Mouse (Mus musculus) left cerebral cortex, adult 2 months (tissue): Measurements from ENCODE around the gene P3h4. TPM values are rescaled to one million over a fixed set of nuclear protein-coding genes. Genes with fewer than 3 reads are reported as not detected.

ENCODE experiments used
- DNase-seq, 2 experiments: peaks; one replicate each; pipeline ENCODE4 v3.0.0; 2021 to 2022; ENCODE audit warnings: low spot score in 2 of 2, mixed read lengths in 1 of 2; ENCODE audit errors: extremely low spot score in 1 of 2
- H3K27ac ChIP-seq: fragments of 200-600 bp; 2 replicates; pipeline ENCODE4 v1.8.1; 2022
- H3K4me3 ChIP-seq: fragments of 200-600 bp; 2 replicates; pipeline ENCODE4 v1.8.1; 2022
- CTCF ChIP-seq: fragments of 200-600 bp; IDR thresholded peaks from 2 replicates; pipeline ENCODE4 v1.8.1; 2022; ENCODE audit warnings: antibody characterized with exemption, mild to moderate bottlenecking, moderate library complexity
- intact Hi-C: fragments of 180-260 bp; cut with DNase I; formaldehyde crosslinking; loops from one replicate; pipeline ENCODE4 v1.15.1; 2025
- total RNA-seq, 2 experiments: library from RNA; stranded (reverse); gene quantifications; 2 replicates each; pipeline ENCODE4 v1.2.3; 2021

The P3h4 gene
- total RNA-seq, 2 experiments from 2014 or later: 7.6 to 9.4 TPM

DNA sequence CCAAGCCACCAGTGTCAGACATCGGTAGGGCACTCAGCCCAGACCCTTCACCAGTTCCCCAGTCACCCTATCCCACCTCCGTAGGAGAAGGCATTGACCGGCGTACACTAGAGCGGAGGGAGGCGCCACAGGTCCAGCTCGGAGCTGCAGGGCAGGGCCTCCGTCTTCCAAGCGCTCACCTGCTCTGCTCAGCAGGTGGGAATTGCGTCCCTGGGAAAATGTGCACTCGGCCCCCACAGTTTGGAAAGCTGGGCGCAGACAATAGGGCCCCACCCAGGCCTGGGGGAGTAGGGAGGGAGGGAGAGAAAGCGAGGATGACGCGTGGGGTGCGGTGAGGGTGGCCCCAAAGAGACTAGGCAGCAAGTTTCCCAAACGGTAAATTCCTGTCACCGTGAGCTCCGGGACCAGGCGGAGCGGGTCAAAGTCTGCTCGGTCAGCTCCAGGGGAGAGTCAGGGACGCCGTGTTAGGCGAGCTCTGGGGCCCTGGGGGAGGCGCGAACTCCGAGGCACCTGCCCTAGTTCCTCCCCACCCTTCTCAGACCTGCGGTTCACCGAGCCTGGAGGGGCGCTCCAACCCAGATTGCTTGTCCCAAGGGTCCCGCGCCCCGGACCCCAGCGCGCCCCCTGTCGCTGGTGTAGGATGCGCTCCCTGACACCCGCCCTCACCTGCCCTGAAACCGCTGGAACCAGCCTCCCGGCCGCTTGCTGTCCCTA, 17.6 kb downstream of the P3h4 start:
- intact Hi-C loops: no loop called here
- H3K27ac ChIP-seq: peak overlapping the region; percentile 72

DNA sequence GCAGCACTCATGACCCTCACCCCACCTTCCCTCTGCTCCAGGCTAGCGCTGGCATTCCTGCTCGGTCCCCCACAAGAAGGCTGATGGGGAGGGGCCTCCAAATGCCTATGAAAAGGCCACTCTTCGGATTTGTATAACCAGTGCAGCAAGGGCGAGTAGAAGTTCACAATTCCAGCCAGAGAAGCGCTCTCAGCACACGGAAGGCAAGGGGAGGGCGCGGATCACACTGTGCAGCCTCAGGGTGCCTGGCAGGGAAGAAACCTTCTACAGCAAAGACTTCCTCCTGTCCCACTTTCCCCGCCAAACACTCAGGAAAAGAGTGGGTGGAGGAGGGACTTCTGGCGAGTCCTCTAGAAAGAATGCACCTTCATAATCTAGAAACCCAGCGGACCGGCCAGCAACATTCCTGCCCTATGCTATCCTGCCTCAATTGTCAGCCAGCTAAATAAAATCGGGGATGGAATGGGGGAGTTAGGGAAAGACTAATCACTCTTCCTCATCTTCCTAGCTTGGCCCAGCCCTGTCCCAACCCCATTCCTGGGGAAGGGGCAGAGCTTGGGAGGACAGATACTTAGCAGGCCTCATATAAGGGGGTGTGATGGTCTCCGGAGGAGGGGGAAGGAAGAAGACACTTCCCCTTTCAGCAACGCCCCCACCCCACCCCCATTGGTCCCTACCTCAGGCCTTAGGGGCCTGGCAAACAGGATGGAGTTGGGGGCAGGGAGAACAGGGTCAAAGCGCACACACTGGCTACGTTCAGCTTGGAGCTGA, 18.6 kb downstream of the P3h4 start:
- DNase-seq: no peak
- Histone ChIP-seq H3K4me3 (peak overlapping the region; percentile 89), H3K27ac (peak overlapping the region; percentile 72)
- intact Hi-C loops: no loop called here
- no peak; the same call in 1 of the 2 replicates for TF ChIP-seq CTCF

More for the DNA sequence above, 17.6 kb downstream of the P3h4 start:
- peak overlapping the region; percentile 89 for H3K4me3 ChIP-seq
- DNase-seq: peak in 1 of 2 experiments; percentile 45
- peak; percentile 45 for TF ChIP-seq CTCF

DNA sequence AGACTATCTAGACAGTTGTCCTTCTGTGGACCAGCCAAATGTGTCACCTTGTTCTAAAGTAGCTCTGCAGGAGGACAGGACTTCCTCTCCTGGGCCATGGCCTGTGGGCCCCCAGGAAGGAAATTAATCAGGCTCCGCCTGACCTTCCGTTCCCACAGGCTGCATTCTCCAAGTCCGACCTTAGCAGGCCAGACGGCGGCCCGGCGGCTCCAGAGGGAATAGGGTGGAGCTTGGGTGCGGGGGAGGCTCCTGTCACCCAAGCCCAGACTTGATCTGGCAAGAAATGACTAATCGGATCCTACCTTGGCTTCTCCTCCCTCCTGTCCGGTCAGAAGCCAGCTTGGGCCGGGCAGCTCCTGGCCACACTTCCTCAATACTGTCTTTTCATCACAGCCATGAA, 19.4 kb downstream of the P3h4 start:
- no peak for TF ChIP-seq CTCF
- DNase-seq: no peak
- H3K4me3 ChIP-seq: peak overlapping the region; percentile 89
- intact Hi-C loops: no loop called here
- peak overlapping the region; percentile 72 for H3K27ac ChIP-seq

DNA sequence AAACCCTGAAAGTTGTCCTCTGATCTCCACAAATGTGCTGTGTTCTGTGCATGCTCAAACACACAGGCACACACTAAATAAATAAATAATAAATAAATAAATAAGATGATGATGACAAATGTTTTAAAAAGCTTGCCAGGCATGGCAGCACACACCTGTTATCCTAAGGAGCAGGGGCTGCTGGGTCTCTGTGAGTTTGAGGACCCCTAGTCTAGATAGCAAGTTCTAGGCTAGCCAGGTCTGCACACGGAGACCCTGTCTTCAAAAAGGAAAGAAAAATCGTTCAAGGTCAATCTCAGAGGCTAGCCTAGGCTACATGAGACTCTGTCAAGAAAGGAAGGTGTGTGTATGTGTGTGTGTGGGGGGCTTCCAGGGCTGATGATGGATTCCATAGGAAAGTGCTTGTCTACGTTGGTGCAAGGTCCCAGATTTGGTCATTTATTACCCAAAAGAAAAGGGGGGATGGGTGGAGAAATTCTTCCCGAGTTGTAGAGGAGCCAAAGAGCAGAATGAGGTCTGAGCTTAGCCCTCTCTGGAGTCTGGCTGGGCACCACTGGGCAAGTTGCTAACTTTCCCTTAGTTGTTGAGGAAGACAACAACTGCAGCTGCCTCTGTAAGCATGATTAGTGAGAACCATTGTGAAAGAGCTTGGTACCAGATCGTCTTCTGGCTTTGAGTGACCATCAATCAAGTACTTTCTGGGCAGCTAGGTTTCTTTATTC, 20.1 kb downstream of the P3h4 start:
- peak overlapping the region; percentile 72; the same call in 1 of the 2 replicates for H3K27ac ChIP-seq
- intact Hi-C loops: no loop called here
- TF ChIP-seq CTCF: no peak
- no peak overlapping the region; the same call in 1 of the 2 replicates for H3K4me3 ChIP-seq
- no peak for DNase-seq

DNA sequence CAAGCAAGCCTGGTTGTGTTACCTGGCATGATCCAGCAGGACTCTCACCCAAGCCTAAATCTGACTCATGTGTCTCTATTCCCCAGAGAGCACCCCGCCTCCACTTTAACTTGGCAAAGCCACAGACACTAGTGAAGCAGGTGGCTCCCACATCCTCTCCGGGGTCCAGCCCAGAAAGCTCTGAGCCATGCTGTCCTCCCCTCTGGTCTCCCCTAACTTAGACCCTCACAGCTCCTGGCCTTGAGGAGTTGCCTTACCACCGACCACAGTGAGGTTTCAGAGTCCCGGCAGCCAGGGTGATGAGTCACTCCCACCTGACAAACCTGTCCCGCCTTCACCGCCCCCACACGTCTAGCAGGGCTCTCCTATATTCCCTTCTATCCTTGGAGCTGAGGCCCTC, 20.9 kb downstream of the P3h4 start:
- Histone ChIP-seq H3K27ac (peak overlapping the region; percentile 51; the same call in 1 of the 2 replicates), H3K4me3 (no peak overlapping the region)
- DNase-seq: peak in 1 of 2 experiments; percentile 38
- intact Hi-C loops: no loop called here
- TF ChIP-seq CTCF: no peak

DNA sequence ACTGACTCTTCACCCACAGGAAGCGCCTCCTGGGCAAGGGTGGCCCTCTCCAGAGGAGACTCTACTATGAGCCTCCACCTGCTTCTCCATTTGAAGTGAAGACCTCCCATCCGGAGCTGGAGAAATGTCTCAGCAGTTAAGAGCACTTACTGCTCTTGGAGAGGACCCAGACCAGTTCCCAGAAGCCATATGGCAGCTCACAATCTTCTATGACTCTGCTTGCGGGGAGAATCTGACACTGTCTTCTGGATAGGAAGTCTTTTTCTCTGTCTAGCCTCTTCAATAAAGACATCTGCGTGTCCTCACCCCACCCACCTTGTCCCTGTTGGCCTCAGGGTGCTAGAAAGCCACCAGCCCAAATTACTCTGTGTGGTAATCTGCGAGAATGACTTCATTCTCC, 21.7 kb downstream of the P3h4 start:
- H3K27ac ChIP-seq: peak overlapping the region; percentile 51; the same call in 1 of the 2 replicates
- no peak for TF ChIP-seq CTCF
- intact Hi-C loops: no loop called here

DNA sequence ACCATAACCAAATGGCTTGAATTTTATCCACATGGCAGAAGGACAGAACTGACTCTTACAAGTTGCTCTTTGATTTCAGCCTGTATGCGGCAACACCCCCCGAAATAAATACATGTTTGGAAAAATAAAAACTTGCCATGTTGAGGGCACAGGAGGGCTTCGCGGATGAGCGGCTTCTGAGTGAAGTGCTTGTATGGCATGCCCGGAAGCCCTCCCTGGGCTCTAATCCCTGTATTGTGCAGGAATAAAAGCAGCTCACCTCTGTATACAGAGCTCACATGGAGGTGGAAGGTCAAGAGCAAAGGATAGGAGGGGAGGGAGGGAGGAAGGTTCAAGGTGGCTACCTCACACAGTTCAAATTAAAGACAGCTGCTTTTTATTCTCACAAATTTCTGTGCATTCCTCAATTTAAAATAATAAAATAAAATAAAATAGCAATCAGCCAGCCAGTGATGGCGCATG, 22.7 kb downstream of the P3h4 start:
- intact Hi-C loops: no loop called here
- DNase-seq: no peak
- Histone ChIP-seq H3K27ac (peak overlapping the region; percentile 60; the same call in 1 of the 2 replicates), H3K4me3 (no peak overlapping the region)
- no peak for TF ChIP-seq CTCF

More for the DNA sequence above, 21.7 kb downstream of the P3h4 start:
- H3K4me3 ChIP-seq: no peak overlapping the region
- DNase-seq: no peak

DNA sequence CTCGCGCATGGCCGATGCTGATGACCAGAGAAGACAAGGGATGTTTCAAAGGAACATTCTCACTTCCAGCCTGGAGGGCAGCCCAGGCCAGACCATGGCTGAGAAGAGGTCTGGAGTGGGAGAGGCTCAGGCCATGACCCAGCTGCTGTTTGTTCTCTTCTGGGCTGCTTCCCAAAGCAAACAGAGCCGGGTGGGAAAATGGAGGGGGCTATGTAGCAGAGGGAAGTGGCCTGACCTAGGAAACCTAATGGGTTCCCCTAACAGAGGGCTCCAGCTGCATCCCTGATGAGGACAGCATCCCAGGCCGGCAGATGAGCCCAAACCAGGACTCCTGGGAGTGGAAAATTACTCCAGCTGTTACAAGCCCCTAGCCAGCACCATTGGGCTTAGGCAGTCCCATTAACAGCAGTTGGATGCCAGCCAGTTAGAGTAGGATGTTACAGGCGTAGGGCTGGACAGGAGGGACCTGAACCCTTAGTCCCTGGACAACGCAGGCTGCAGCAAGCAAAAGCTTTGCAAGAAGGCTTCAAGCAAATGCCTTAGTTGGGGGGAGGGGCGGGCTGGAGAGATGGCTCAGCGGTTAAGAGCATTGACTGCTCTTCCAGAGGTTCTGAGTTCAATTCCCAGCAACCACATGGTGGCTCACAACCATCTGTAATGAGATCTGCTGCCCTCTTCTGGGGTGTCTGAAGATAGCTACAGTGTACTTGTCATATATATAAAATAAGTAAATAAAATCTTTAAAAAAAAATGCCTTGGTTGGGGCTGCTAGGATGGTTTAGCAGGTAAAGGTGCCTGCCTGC, 23.4 kb downstream of the P3h4 start:
- H3K27ac ChIP-seq: peak overlapping the region; percentile 60
- peak in 1 of 2 experiments; percentile 40 for DNase-seq
- intact Hi-C loops: no loop called here
- no peak overlapping the region for H3K4me3 ChIP-seq
- TF ChIP-seq CTCF: peak; percentile 31

DNA sequence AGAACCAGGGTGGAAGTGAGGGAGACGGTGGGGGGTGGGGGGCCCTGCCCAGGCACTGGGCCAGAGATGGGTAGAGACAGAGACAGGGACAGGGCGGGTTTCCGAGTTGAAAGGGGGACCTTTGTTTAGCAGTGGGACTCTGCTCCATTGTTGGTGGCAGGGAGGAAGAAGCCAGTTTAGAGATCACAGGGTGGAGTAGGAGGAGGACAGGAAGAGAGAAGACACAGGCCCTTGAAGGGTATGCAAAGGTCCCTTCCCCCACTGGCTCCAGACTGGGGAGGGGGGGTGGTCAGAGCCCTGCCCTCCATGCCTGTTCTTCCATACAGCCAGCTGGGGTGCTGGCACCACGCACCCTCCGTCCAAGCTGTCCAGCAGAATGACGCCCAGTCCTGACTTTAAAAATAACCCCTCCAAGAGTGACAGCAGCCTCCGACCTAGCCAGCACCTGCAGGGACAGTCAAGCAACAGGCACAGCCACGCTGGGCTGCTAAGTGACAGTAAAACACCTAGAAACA, 24.6 kb downstream of the P3h4 start:
- no peak for DNase-seq
- intact Hi-C loops: no loop called here
- no peak for TF ChIP-seq CTCF
- Histone ChIP-seq H3K4me3 (no peak overlapping the region), H3K27ac (peak overlapping the region; percentile 60)

DNA sequence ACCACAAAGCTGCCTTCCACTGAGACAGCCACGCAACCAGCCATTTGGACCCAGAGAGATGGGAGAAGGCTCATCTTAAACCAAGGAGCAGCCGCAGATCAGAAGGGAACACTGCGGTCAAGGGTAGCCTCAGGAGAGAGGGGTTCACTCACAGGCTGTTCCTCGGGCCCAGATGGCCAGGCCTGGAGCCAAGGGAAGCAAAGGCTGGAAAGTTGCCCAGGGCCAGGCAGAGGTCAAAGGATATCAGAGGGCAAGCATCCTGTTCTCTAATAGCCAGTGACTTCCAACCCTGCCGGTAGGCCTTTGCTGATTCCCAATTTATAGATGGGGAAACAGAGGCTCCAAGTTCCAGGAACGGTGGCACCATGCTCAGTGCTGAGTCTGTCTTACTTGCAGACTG, 26.0 kb downstream of the P3h4 start:
- intact Hi-C loops: no loop called here

More for the DNA sequence above, 26.0 kb downstream of the P3h4 start:
- Histone ChIP-seq H3K4me3 (no peak overlapping the region), H3K27ac (peak overlapping the region; percentile 48)
- no peak for TF ChIP-seq CTCF
- DNase-seq: no peak
